Mouse (Mus musculus): ENCODE measurements around the gene Mgat5. TPM values are rescaled to one million over a fixed set of nuclear protein-coding genes. Genes with fewer than 3 reads are reported as not detected.

The Mgat5 gene
- total RNA-seq (2021), result 10 to 100 TPM; 18.3 to 24.9 TPM
- long read RNA-seq, experiment 1, partial matches to known transcripts, result 0 of 2 reads
- long read RNA-seq, experiment 1, other reads (novel, unspliced or antisense), result 2 of 2 reads
- long read RNA-seq, experiment 2, partial matches to known transcripts, result 3 of 10 reads
- long read RNA-seq, experiment 2, other reads (novel, unspliced or antisense), result 7 of 10 reads

GRCm38 (mm10) chr1:127204817-127205485 is at the start of gene Mgat5:
Gene Mgat5, plus strand, starts transcription at chr1:127205015.
- peak; percentile 69 to 82 for DNase-seq (ENCODE audit: low spot score in 2 of 2)

- no peak for DNase-seq (ENCODE audit: low spot score in 2 of 2)
Measured at GRCm38 (mm10) chr1:127160118-127160760, 44.6 kb upstream of the Mgat5 start.

- no peak for DNase-seq (ENCODE audit: low spot score in 2 of 2)
Measured at GRCm38 (mm10) chr1:127164589-127165160, 40.1 kb upstream of the Mgat5 start.

- no peak for DNase-seq (ENCODE audit: low spot score in 2 of 2)
Measured at GRCm38 (mm10) chr1:127166521-127166920, 38.3 kb upstream of the Mgat5 start.

GRCm38 (mm10) chr1:127167586-127167985 is 37.2 kb upstream of the Mgat5 start:
- DNase-seq (ENCODE audit: low spot score in 2 of 2), result no peak

- DNase-seq (ENCODE audit: low spot score in 2 of 2), result no peak
Measured at GRCm38 (mm10) chr1:127168205-127168604, 36.6 kb upstream of the Mgat5 start.

GRCm38 (mm10) chr1:127169516-127169915 is 35.3 kb upstream of the Mgat5 start:
- no peak for DNase-seq (ENCODE audit: low spot score in 2 of 2)

GRCm38 (mm10) chr1:127171361-127171760 is 33.5 kb upstream of the Mgat5 start:
- DNase-seq (ENCODE audit: low spot score in 2 of 2), result no peak

- DNase-seq (ENCODE audit: low spot score in 2 of 2), result no peak
Measured at GRCm38 (mm10) chr1:127173448-127173847, 31.4 kb upstream of the Mgat5 start.

GRCm38 (mm10) chr1:127192396-127192795 is 12.4 kb upstream of the Mgat5 start:
- DNase-seq (ENCODE audit: low spot score in 2 of 2), result no peak

GRCm38 (mm10) chr1:127199186-127199585 is 5.6 kb upstream of the Mgat5 start:
- DNase-seq (ENCODE audit: low spot score in 2 of 2), result no peak

- no peak for DNase-seq (ENCODE audit: low spot score in 2 of 2)
Measured at GRCm38 (mm10) chr1:127202360-127202759, 2.5 kb upstream of the Mgat5 start.

- DNase-seq (ENCODE audit: low spot score in 2 of 2), result no peak
Measured at GRCm38 (mm10) chr1:127203231-127203764, 1.5 kb upstream of the Mgat5 start.

- no peak for DNase-seq (ENCODE audit: low spot score in 2 of 2)
Measured at GRCm38 (mm10) chr1:127205501-127206019, 745 bp downstream of the Mgat5 start.

- DNase-seq (ENCODE audit: low spot score in 2 of 2), result peak in 1 of 2 experiments; percentile 8
Measured at GRCm38 (mm10) chr1:127206020-127206641, 1.3 kb downstream of the Mgat5 start.

- DNase-seq (ENCODE audit: low spot score in 2 of 2), result no peak
Measured at GRCm38 (mm10) chr1:127206881-127207555, 2.2 kb downstream of the Mgat5 start.

GRCm38 (mm10) chr1:127208167-127208566 is 3.4 kb downstream of the Mgat5 start:
- DNase-seq (ENCODE audit: low spot score in 2 of 2), result no peak

GRCm38 (mm10) chr1:127212812-127213211 is 8.0 kb downstream of the Mgat5 start:
- no peak for DNase-seq (ENCODE audit: low spot score in 2 of 2)

GRCm38 (mm10) chr1:127213434-127213833 is 8.6 kb downstream of the Mgat5 start:
- no peak for DNase-seq (ENCODE audit: low spot score in 2 of 2)

GRCm38 (mm10) chr1:127214585-127215232 is 9.9 kb downstream of the Mgat5 start:
- no peak for DNase-seq (ENCODE audit: low spot score in 2 of 2)

Data from adrenal gland, postnatal 4 days (tissue).